Mouse (Mus musculus) small intestine, adult 2 months (tissue): ENCODE measurements around the gene Trhde.

Experiments
- CTCF ChIP-seq: fragments of 200-500 bp; IDR thresholded peaks from 2 replicates; pipeline ENCODE4 v1.5.1; 2012; ENCODE audit warnings: low read depth, mild to moderate bottlenecking, control low read depth, inconsistent platforms, low read length, moderate library complexity, mixed read lengths; ENCODE audit not compliant: insufficient replicate concordance, insufficient read length; ENCODE audit errors: extremely low read depth
- POLR2A ChIP-seq: fragments of 200-500 bp; IDR thresholded peaks from 2 replicates; pipeline ENCODE4 v1.6.1; 2012; ENCODE audit warnings: low read depth, mild to moderate bottlenecking, control low read depth, inconsistent platforms, low read length, moderate library complexity

DNA sequence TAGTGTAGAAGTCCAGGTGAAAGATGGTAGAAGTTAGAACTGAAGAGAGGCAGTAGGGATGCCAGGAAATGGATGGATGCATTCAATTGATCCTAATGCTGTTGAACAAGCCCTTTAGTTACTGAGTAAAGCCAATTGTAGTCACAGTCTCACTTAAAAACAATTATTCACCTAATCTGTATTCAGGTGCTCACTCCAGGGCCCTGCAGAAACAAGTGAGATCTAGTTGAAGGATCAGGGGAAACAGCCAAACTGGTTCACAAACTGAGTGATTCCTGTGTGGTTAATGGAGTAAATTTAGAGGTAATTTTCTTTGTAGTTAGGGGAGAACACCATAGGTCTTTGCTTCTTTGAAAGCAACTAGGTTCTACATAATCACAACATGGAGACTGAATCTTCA lies 100.3 kb downstream of the Trhde start:
- TF ChIP-seq POLR2A (no peak), CTCF (no peak)
